Mouse (Mus musculus) stomach, embryonic 14.5 days (tissue): ENCODE results near the gene Pkd1l1. TPM values are rescaled to one million over a fixed set of nuclear protein-coding genes. Genes with fewer than 3 reads are reported as not detected.

Experiments used
- ATAC-seq: fragments of 200-750 bp; cut with Nextera tagmentation; 2 replicates; pipeline ENCODE4 v1.8.0; 2017; ENCODE audit warnings: low read depth, moderate TSS enrichment; ENCODE audit not compliant: insufficient number of reproducible peaks, insufficient read depth, low FRiP score
- H3K27ac ChIP-seq: fragments of 300-500 bp; sonication (generic); 2 replicates; pipeline ENCODE4 v1.5.1; 2014; ENCODE audit warnings: mild to moderate bottlenecking, low read length, moderate library complexity, mixed read lengths
- H3K27me3 ChIP-seq: fragments of 300-500 bp; sonication (generic); 2 replicates; pipeline ENCODE4 v1.6.1; 2014; ENCODE audit warnings: low read length, control low read depth, mixed read lengths; ENCODE audit not compliant: control insufficient read depth, insufficient read depth
- H3K36me3 ChIP-seq: fragments of 300-500 bp; sonication (generic); 2 replicates; pipeline ENCODE4 v1.6.1; 2014; ENCODE audit warnings: mild to moderate bottlenecking, control low read depth, low read length, moderate library complexity, mixed read lengths; ENCODE audit not compliant: control insufficient read depth, insufficient read depth
- H3K4me1 ChIP-seq: fragments of 300-500 bp; sonication (generic); 2 replicates; pipeline ENCODE4 v1.6.1; 2014; ENCODE audit warnings: low read length, control low read depth, mixed read lengths; ENCODE audit not compliant: control insufficient read depth, insufficient read depth
- H3K4me2 ChIP-seq: fragments of 300-500 bp; sonication (generic); replicated peaks from 2 replicates; pipeline ENCODE4 v1.6.1; 2014; ENCODE audit warnings: low read depth, low read length, control low read depth
- H3K4me3 ChIP-seq: fragments of 300-500 bp; sonication (generic); 2 replicates; pipeline ENCODE4 v1.5.1; 2014; ENCODE audit warnings: low read depth, low read length, control low read depth
- H3K9ac ChIP-seq: fragments of 300-500 bp; sonication (generic); replicated peaks from 2 replicates; pipeline ENCODE4 v1.6.1; 2014; ENCODE audit warnings: low read depth, mild to moderate bottlenecking, control low read depth, low read length, moderate library complexity, mixed read lengths
- H3K9me3 ChIP-seq: fragments of 300-500 bp; sonication (generic); 2 replicates; pipeline ENCODE4 v1.6.1; 2016; ENCODE audit warnings: low read depth, low read length, control low read depth; ENCODE audit not compliant: control insufficient read depth
- WGBS: fragments of 180-500 bp; shearing (Covaris S2); extraction: QIAGEN DNeasy Blood & Tissue Kit; methylation state at CpG from one replicate; pipeline ENCODE4 v1.1.7; 2014; 5-methylcytosine and 5-hydroxymethylcytosine counted together
- polyA plus RNA-seq: library from polyadenylated mRNA; unstranded; fragments of >200 nt; fragmentation: Nextera tagmentation; extraction: Ambion mirVana; gene quantifications from 2 replicates; pipeline ENCODE4 v1.2.1, GENCODE M21; 2014

The Pkd1l1 gene
- polyA plus RNA-seq, 1 experiment from 2014 or later, result 0.09 TPM

DNA sequence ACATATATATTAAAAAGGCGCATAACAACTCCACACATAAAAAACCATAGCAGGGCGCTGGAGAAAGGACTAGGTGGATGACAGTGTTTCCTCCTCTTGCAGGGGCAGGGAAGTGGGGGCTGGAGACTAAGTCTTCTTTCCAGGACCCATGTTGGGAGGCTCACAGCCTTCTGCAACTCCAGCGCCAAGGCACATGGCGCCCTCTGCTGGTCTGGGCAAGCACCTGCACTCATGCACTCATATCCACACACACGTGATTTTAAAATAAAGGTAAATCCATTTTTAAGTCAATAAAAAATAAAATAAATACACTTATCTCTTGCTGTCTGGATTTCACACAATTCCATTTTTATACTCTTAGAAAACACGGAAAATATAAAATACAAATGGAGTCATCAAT is 16.0 kb downstream of the Pkd1l1 start:
- Histone ChIP-seq H3K9ac (no peak overlapping the region), H3K9me3 (no peaks in the 10 kb centered on the region; the same call in 1 of the 2 replicates), H3K4me1 (no peaks in the 10 kb centered on the region), H3K27me3 (no peaks in the 10 kb centered on the region), H3K27ac (no peak overlapping the region), H3K36me3 (no peaks in the 10 kb centered on the region), H3K4me3 (no peak overlapping the region), H3K4me2 (no peak overlapping the region)
- no peak for ATAC-seq
- 66% methylated on average over 6 of the region's 6 CpGs for WGBS

DNA sequence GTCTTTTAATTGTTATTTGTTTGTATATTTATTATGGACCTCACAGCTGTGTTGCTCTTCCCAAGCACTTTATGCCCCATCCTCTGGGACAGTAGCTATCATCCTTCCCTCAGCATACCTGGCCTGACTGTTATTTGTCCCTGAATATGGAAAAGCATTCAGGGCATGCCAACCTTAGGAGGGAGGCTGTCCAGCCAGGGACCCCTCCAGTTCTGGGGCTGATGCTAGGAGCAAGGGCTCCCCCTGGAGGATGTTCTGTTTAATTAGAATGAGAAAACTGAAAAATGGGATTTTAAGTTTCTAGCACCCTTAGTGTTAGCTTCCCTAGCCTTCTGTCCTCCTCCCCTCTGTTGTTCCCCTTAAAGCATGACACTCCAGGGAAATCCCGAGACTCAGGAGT is 17.4 kb downstream of the Pkd1l1 start:
- no peaks in the 10 kb centered on the region for H3K4me1 ChIP-seq
- no peak for ATAC-seq
- H3K4me2 ChIP-seq, result no peak overlapping the region
- H3K9me3 ChIP-seq, result no peaks in the 10 kb centered on the region; the same call in 1 of the 2 replicates
- no peak overlapping the region for H3K27ac ChIP-seq
- WGBS, result 9% methylated on average over 1 of the region's 1 CpGs
- no peaks in the 10 kb centered on the region for H3K36me3 ChIP-seq
- no peaks in the 10 kb centered on the region for H3K27me3 ChIP-seq
- no peak overlapping the region for H3K4me3 ChIP-seq
- H3K9ac ChIP-seq, result no peak overlapping the region

DNA sequence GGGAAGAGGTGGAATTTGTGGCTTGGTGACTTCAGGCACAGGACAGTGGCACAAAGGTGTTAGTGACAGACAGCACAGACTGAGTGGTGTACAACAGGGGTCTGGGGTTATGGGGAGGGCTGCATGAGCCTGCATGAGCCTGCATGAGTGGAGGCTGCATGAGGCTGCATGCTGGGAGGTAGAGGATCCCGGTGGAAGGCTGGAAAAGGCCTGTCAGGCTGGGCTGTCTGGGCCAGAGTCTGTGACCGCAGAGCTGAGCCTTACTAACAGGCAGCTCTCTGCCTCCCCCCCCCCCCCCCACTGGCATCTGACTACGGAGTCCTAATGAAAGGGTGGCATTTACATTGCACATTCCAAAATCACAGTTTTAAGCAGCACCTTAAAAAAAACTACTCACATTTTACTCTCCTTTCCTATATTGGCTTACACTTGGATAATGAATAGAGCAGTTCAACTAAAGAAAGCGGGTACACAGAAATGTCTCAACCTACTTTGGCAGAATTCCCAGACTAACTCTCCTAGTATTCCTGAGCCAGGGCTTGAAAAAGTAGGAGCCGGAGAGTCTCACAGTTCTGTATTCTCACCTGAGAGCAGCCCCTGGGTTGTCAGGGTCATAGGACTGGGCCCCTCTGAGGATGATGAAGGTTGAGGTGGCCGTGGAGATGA is 23.2 kb downstream of the Pkd1l1 start:
- no peaks in the 10 kb centered on the region; the same call in 1 of the 2 replicates for H3K4me1 ChIP-seq
- WGBS, result 59% methylated on average over 6 of the region's 6 CpGs
- no peak for ATAC-seq
- H3K36me3 ChIP-seq, result no peaks in the 10 kb centered on the region
- H3K27ac ChIP-seq, result peak overlapping the region; percentile 41; the same call in 1 of the 2 replicates
- H3K4me2 ChIP-seq, result no peak overlapping the region
- no peaks in the 10 kb centered on the region for H3K9me3 ChIP-seq
- no peaks in the 10 kb centered on the region for H3K27me3 ChIP-seq
- no peak overlapping the region for H3K4me3 ChIP-seq
- no peak overlapping the region for H3K9ac ChIP-seq

DNA sequence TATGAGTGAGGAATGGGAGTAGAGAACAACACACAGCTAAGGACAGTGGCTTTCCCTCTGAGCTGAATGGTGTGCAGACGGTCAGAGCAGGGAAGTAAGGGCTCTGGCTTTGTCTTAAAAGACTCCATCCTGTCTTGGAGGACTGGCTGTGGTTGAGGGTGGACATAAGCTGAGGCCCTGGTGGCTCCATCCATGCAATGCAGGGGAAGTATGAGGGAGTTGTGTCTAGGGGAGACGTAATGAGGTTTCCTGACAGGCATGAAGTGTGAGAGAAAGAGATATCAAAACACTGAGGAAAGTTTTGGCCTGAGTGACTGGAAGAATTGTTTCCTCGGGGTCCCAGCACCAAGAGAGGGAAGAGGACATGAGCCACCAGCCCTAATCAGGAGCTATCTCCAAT is 24.2 kb downstream of the Pkd1l1 start:
- ATAC-seq, result no peak
- Histone ChIP-seq H3K9me3 (no peaks in the 10 kb centered on the region), H3K4me1 (no peaks in the 10 kb centered on the region; the same call in 1 of the 2 replicates), H3K9ac (no peak overlapping the region), H3K36me3 (no peaks in the 10 kb centered on the region), H3K4me3 (no peak overlapping the region), H3K27me3 (no peaks in the 10 kb centered on the region), H3K4me2 (no peak overlapping the region), H3K27ac (no peak overlapping the region)
- 63% methylated on average over 3 of the region's 3 CpGs for WGBS

DNA sequence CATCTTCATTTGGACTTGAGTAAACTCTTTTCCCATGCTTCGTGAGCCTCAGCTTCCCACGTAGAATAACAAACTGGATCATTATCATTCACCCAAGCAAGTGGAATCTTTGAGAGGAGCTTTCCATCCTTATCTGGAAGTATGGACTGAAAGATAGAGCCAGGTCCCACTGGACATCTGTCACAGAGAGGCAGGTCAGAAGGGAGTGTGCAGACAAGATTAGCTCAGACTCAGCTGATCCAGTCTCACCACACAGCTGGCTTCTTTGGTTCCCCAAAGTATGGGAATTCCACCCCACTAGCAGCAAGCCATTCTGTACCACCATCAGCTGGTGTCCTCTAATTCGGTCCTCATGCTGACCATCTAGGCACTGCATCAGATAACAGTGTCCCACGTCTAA is 29.0 kb downstream of the Pkd1l1 start:
- Histone ChIP-seq H3K4me1 (no peaks in the 10 kb centered on the region), H3K27me3 (no peaks in the 10 kb centered on the region), H3K9me3 (no peaks in the 10 kb centered on the region), H3K9ac (no peak overlapping the region), H3K4me3 (no peak overlapping the region), H3K36me3 (no peaks in the 10 kb centered on the region), H3K4me2 (no peak overlapping the region), H3K27ac (no peak overlapping the region)
- 86% methylated on average over 4 of the region's 4 CpGs for WGBS
- ATAC-seq, result no peak

DNA sequence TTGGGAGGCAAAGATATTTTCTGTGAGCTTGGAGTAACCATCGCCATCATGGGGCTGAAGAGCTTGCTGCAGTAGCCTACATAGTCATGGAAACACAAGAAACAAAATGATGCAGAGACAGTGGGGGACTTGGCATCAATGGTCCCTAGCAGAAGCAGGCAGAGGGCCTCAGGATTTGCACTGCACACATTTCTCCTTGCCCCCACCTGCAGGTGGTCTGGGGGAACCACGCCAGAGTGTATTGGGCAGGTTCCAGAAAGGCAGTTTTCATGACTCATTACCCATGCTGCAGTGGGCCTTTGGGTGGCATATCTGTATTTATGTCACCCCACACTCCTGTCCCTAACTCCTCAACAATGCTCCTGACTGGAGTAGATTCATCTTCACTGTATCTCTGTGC is 30.6 kb downstream of the Pkd1l1 start:
- H3K27ac ChIP-seq, result no peak overlapping the region
- H3K36me3 ChIP-seq, result no peaks in the 10 kb centered on the region
- H3K9ac ChIP-seq, result no peak overlapping the region
- no peak overlapping the region for H3K4me2 ChIP-seq
- no peaks in the 10 kb centered on the region for H3K9me3 ChIP-seq
- no peak overlapping the region for H3K4me3 ChIP-seq
- 81% methylated on average over 2 of the region's 2 CpGs for WGBS
- H3K4me1 ChIP-seq, result no peaks in the 10 kb centered on the region
- H3K27me3 ChIP-seq, result no peaks in the 10 kb centered on the region
- no peak for ATAC-seq

DNA sequence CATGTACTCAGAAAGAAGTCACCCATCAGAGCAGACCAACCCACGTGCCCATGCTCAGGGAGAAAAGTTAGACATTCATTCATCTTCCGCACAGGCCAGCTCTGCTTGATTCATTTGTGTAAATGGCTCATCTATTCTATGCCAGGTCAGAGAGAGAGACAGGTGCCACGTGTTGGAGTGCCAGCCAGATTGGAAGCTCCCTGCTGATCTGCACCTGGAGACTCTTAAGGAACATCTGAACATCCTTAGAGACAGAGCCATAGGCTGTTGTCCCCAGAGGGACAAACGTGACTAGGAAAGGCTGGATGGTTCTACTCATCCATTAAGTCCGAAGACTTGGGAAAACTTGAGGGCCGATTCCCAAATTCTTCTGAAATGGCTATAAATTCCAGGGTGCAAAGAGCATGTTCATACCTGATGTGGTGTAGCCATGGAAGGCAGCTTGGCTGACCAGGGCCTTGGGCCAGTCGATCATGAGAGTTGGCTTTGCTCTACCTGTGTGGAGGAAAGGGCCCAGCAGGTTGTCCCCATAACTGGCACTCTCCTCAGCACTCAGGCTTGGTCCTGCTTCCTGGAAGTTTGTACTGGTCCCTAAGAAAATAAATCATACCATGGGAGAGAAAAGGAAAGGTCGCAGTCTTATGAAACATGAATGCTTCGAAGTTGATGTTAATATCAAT is 36.5 kb downstream of the Pkd1l1 start:
- H3K9ac ChIP-seq, result no peak overlapping the region
- H3K4me1 ChIP-seq, result no peaks in the 10 kb centered on the region
- no peak overlapping the region for H3K4me3 ChIP-seq
- 81% methylated on average over 9 of the region's 9 CpGs for WGBS
- no peak overlapping the region for H3K27ac ChIP-seq
- H3K4me2 ChIP-seq, result no peak overlapping the region
- ATAC-seq, result no peak
- no peaks in the 10 kb centered on the region for H3K9me3 ChIP-seq
- H3K27me3 ChIP-seq, result no peaks in the 10 kb centered on the region
- no peaks in the 10 kb centered on the region for H3K36me3 ChIP-seq

DNA sequence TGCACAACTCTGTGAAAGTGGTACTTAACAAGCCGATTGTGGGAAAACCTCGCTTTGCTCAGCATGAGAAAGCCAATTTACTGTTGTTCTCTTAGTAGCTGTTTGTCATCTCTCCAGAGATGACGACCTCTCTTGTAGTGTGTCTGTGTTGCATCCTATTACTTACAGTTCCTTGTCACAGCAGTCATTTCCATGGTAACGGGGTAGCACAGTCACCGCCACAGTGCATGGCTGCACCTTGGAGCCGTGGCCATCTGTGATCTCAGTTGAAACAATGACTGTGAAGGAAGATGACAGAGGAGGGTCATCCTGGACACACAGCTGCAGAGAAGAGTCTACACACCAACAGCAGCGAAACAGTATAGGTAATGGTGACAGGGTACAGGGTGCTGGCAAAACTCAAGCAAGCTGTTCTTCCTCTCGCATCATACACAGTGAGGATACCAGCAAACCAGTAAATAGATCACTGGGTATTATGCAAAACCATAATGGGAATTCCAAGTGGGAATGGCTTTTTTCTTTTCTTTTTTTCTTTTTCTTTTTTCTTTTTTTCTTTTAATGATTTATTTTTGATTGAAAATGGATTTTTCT is 56.9 kb downstream of the Pkd1l1 start:
- Histone ChIP-seq H3K9me3 (no peaks in the 10 kb centered on the region), H3K4me2 (no peak overlapping the region), H3K36me3 (no peaks in the 10 kb centered on the region), H3K9ac (no peak overlapping the region), H3K27me3 (no peaks in the 10 kb centered on the region), H3K4me3 (no peak overlapping the region), H3K27ac (no peak overlapping the region), H3K4me1 (no peaks in the 10 kb centered on the region)
- 81% methylated on average over 8 of the region's 8 CpGs for WGBS
- no peak for ATAC-seq
